Mouse (Mus musculus) right cerebral cortex, postnatal 4 days (tissue): Measurements from ENCODE around the gene Timeless.
"Not testable (repeated sequence)": the region's sequence is repeated elsewhere in the genome, so short reads cannot be mapped to it uniquely, and the experiment has no call there.

ENCODE experiments used
- DNase-seq: peaks from one replicate; pipeline ENCODE4 v3.0.0-alpha.2; 2022

Gene Timeless

GRCm38 (mm10) chr10:128258953-128259352 lies 27.1 kb downstream of the Timeless start:
- no peak for DNase-seq

GRCm38 (mm10) chr10:128259946-128260345 lies 28.1 kb downstream of the Timeless start:
- no peak for DNase-seq

- DNase-seq: not testable (repeated sequence)
These were observed 28.5 kb downstream of the Timeless start for GRCm38 (mm10) chr10:128260376-128260775.

DNA sequence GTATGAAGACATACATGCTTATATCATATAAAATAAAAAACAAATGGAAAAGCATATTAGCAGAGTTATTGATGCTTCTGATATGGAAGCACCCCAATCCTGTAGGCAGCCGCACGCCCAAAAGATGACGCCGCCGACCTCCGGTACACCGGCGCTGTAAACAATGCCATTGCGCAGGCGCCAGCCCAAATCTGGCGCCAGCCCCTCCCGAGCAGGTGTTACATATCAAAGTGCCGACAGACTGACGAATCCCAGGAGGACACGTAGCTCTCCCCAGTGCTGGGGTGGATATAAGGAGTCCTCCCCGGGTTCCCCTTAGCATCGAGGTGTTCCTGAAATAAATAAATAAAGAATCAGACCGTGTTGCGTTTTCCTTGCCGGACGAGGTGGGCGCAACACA lies 30.4 kb downstream of the Timeless start:
- DNase-seq: no peak

DNA sequence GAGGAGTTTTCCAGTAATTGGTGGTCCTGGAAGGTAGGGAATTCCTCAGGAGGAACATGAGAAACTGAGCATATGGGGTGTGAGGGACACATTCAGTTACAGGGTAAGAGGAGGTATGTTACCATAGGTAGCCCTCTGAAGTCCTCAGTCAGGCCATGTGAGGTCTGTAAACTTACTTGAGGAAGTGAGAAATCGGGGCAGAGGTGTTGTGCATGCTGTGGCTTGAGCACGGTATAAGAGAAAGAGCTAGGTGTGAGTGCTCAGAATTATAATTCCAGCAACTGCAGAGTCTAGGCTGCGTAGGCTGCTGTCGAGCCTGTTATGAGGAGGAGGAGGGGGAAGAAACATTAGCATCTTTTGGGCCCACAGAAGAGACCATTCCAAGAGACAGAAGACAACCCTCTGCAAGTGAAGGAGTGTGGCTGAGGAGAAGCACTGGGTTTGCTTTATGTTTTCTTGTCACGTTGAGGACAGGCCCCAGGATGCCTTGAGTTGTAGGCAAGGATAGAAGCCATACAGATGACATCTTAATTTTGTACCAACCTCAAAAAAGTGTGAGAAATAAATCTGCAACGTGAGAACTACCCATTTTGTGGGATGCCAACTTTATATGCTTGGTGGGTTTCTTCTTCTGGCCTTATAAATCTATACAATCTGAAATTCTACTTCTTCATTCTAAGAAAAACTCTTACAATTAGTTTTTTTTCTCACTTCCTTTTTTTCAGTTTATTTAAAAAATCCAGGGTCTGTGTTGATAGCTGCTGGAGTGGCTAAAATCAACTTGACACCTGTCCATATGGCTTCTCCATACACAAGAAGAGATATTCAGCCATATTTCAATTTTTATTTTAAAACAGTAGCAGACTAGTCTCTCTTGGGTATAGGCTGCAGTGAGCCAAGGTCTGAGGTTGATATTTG lies 31.8 kb downstream of the Timeless start:
- no peak for DNase-seq

- DNase-seq: no peak
These were observed 36.5 kb downstream of the Timeless start, which contains the start of gene Apof for GRCm38 (mm10) chr10:128268371-128268770. TSS of gene Apof (plus strand) at chr10:128268671.

DNA sequence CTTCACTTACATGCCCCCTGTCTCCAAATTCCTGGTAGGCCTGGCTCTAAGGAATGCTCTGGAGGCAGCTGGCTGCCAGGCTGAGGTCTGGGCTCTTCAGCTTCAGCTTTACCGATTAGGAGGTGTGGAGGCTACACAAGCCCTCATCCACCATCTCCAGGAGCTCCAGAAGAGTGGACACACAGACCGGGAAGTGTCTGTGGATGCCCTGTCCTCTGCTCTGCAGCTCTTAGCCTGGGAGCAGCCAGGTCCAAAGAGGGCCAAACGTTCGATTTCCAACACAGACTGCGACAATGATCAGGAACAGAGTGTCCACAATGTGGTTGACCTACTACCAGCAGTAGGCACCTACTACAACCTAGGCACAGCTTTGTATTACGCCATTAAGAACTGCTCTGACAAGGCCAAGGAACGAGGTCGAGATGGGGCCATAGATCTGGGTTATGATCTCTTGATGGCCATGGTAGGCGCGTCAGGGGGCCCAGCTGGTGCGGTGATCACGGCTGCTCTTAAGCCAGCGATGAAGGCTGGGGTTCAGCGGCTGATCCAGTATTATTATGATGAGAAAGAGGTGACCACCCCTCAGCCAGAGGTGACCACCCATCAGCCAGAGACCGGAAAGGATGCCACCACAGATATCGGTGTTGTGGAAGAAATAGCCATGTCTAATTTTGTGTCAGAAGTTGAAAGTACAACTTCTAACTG lies 37.5 kb downstream of the Timeless start:
- DNase-seq: no peak

- DNase-seq: peak; percentile 90
These were observed 38.5 kb downstream of the Timeless start, which contains the start of gene Stat2 for GRCm38 (mm10) chr10:128270287-128270841. TSS of gene Stat2 (plus strand) at chr10:128270559.

- DNase-seq: no peak
These were observed 39.0 kb downstream of the Timeless start for GRCm38 (mm10) chr10:128270866-128271265.

DNA sequence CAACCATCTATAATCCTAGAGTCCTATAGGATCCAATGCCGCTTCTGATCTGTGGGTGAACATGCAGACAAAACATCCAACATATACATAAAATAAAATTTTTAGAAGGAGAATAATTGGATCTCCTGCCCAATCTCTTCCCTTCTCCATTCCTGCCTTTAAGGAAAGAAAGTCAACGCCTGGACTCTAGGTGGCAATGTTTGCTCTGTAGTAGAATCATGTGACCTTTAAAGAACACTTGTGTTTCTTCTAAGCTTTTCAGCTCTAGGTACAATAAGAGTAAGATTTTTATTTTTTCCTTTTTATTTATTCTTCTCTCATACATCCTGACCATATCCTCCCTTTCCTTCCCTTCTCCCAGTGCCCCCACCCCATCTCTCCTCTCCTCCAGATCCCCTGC lies 40.0 kb downstream of the Timeless start:
- DNase-seq: no peak

DNA sequence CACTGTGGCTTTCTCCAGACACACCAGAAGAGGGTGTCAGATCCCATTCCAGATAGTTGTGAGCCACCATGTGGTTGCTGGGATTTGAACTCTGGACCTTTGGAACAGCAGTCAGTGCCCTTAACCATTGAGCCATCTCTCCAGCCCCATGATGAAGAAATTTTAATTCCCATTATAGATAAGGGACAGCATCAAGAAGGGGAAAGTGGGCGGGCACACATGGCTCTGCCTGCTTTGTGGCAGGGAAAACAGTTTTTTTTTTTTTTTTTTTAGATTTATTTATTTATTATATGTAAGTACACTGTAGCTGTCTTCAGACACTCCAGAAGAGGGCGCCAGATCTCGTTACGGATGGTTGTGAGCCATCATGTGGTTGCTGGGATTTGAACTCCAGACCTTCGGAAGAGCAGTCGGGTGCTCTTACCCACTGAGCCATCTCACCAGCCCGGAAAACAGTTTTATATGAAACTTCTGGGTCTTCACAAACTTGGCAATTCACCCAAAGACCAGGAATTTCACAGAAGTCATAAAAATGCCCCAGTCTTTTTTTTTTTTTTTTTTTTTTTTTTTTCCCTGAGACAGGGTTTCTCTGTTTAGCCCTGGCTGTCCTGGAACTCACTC lies 41.1 kb downstream of the Timeless start:
- DNase-seq: not testable (repeated sequence)

- DNase-seq: not testable (repeated sequence)
These were observed 43.5 kb downstream of the Timeless start for GRCm38 (mm10) chr10:128275374-128275773.

GRCm38 (mm10) chr10:128278158-128278557 lies 46.3 kb downstream of the Timeless start:
- no peak for DNase-seq

DNA sequence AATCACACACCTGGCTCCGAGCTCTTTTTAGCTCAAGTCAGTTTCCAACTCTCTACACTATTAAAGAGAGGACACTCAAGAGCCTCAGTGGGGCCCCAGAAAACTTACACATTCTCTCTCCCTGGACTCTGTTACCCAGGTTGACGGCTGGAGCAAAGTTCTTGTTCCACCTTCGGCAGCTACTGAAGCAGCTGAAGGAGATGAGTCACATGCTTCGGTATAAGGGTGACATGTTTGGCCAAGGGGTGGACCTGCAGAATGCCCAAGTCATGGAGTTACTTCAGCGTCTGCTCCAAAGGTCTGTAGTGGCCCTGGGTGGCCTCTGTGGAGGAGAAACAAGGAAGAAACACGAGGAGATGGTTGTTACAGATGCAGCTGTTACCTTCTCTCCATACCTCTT lies 49.1 kb downstream of the Timeless start:
- no peak for DNase-seq

- no peak for DNase-seq
These were observed 49.8 kb downstream of the Timeless start for GRCm38 (mm10) chr10:128281682-128282081.

GRCm38 (mm10) chr10:128282886-128283450 lies 51.1 kb downstream of the Timeless start:
- DNase-seq: no peak

- peak; percentile 81 for DNase-seq
These were observed 52.0 kb downstream of the Timeless start for GRCm38 (mm10) chr10:128283604-128284579.

GRCm38 (mm10) chr10:128290594-128290993 lies 58.7 kb downstream of the Timeless start:
- DNase-seq: not testable (repeated sequence)

DNA sequence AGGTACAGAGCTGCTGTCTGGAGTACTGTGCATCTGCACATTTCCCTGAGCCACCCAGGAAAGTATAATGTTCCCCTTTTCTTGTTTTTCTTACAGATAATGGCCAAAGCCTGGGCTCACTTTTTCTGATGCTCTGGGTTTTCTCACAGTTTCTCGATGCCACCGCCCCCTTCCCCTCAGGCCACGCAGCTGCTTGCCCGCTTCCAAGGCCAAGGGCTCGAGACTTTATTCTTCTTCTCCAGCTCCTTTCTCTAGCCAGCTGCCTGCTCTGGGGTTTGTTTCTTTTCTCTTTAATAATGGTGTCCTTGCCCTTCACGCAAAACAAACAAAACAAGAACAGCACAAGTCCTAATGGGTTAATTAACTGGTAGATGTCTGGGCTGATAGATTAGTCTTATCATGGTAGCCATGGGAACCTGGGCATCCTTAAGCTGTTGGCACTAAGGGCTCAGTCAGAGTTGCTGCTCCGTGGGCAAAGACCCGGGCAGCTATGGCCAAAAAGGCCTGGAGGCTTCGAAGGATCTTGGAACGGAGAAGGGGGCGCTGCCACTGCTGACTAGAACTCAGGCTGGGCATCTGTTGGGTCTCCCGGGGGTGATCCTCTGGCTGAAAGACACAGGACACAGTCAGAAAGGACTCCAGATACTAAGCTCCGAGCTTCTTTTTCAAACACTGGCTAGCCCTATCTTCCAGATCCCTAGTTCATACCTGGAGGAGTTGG lies 64.7 kb downstream of the Timeless start:
- DNase-seq: no peak

DNA sequence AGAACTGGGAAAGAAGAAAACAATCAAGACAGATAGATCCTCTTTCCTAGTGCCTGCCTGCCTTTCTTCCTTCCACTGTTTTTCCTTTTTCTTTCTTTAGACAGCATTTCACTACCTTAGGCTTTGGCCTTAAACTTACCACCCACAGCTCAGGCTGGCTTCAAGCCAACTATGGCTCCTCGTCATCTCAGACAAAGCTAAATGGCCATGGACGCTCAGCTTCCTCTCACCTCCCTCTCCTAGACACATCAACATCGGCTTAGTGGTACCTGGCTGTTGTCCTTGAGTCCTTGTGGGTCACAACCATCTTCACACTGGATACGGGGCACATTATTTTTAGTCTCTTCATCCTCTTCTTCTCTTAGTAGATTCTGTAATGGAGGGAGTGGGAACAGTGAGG lies 65.4 kb downstream of the Timeless start:
- DNase-seq: no peak

DNA sequence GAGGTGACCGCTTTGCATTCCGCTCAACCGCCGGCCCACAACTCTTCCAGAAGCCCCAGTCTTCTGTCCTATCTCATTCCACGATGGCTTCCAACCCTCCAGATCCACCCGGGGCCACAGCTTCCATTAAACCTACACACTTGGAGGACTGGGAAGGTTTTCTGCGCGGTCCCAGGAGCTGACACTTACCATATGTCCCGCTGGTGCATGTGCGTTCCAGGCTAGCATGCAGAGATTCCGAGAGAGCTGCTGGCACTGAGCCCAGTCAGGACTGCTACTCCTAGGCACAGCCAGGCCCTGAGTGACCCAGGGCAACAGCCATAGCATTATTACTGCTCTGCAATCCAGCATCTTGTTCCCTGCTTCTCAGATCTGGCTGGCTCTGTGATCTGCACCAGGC lies 65.8 kb downstream of the Timeless start:
- no peak for DNase-seq
